Mouse (Mus musculus): ENCODE data around the gene Adap1. TPM values are rescaled to one million over a fixed set of nuclear protein-coding genes. Genes with fewer than 3 reads are reported as not detected.

Adap1 gene
- total RNA-seq, 2 experiments from 2014 or later, result 295 to 315 TPM

GRCm38 (mm10) chr5:139291811-139292560, 33.4 kb downstream of the Adap1 start:
- intact Hi-C loops (cut with DNase I), result no loop called here
- DNase-seq (ENCODE audit: low spot score in 2 of 2), result no peak

GRCm38 (mm10) chr5:139290467-139291259, 34.8 kb downstream of the Adap1 start:
- DNase-seq (ENCODE audit: low spot score in 2 of 2), result no peak
- intact Hi-C loops (cut with DNase I), result no loop called here

- intact Hi-C loops (cut with DNase I), result no loop called here
- no peak for DNase-seq (ENCODE audit: low spot score in 2 of 2)
Observed at GRCm38 (mm10) chr5:139288591-139288990, 36.8 kb downstream of the Adap1 start.

GRCm38 (mm10) chr5:139287787-139288186, 37.6 kb downstream of the Adap1 start:
- intact Hi-C loops (cut with DNase I), result no loop called here
- no peak for DNase-seq (ENCODE audit: low spot score in 2 of 2)

GRCm38 (mm10) chr5:139287099-139287498, 38.3 kb downstream of the Adap1 start:
- intact Hi-C loops (cut with DNase I), result no loop called here

GRCm38 (mm10) chr5:139286142-139286941, 39.1 kb downstream of the Adap1 start:
- intact Hi-C loops (cut with DNase I), result no loop called here
- no peak for DNase-seq (ENCODE audit: low spot score in 2 of 2)

More at GRCm38 (mm10) chr5:139287099-139287498, 38.3 kb downstream of the Adap1 start:
- no peak for DNase-seq (ENCODE audit: low spot score in 2 of 2)

- no peak for DNase-seq (ENCODE audit: low spot score in 2 of 2)
- intact Hi-C loops (cut with DNase I), result no loop called here
Observed at GRCm38 (mm10) chr5:139285383-139286067, 39.9 kb downstream of the Adap1 start.

- DNase-seq (ENCODE audit: low spot score in 2 of 2), result no peak
- intact Hi-C loops (cut with DNase I), result no loop called here
Observed at GRCm38 (mm10) chr5:139283460-139284180, 41.8 kb downstream of the Adap1 start.

- peak; percentile 84 to 86 for DNase-seq (ENCODE audit: low spot score in 2 of 2)
- intact Hi-C loops (cut with DNase I), result loop anchor here (1.0 kb wide), 1 partner anchor 43 kb away; the partner anchor contains the start of gene Adap1
Observed at GRCm38 (mm10) chr5:139282191-139282590, 43.2 kb downstream of the Adap1 start.

GRCm38 (mm10) chr5:139281373-139282112, 43.9 kb downstream of the Adap1 start:
- intact Hi-C loops (cut with DNase I), result loop anchor here (1.0 kb wide), 1 partner anchor 44 kb away; the partner anchor contains the start of gene Adap1

GRCm38 (mm10) chr5:139277287-139277686, 48.1 kb downstream of the Adap1 start:
- peak; percentile 62 to 88 for DNase-seq (ENCODE audit: low spot score in 2 of 2)
- intact Hi-C loops (cut with DNase I), result no loop called here

More at GRCm38 (mm10) chr5:139281373-139282112, 43.9 kb downstream of the Adap1 start:
- DNase-seq (ENCODE audit: low spot score in 2 of 2), result no peak

GRCm38 (mm10) chr5:139271994-139272554, 53.3 kb downstream of the Adap1 start:
- DNase-seq (ENCODE audit: low spot score in 2 of 2), result no peak
- intact Hi-C loops (cut with DNase I), result no loop called here

- DNase-seq (ENCODE audit: low spot score in 2 of 2), result no peak
- intact Hi-C loops (cut with DNase I), result no loop called here
Observed at GRCm38 (mm10) chr5:139270806-139271521, 54.5 kb downstream of the Adap1 start.

- no peak for DNase-seq (ENCODE audit: low spot score in 2 of 2)
- intact Hi-C loops (cut with DNase I), result no loop called here
Observed at GRCm38 (mm10) chr5:139267661-139268060, 57.8 kb downstream of the Adap1 start.

- no peak for DNase-seq (ENCODE audit: low spot score in 2 of 2)
- intact Hi-C loops (cut with DNase I), result no loop called here
Observed at GRCm38 (mm10) chr5:139261403-139261802, 64.0 kb downstream of the Adap1 start.

GRCm38 (mm10) chr5:139259853-139260252, 65.6 kb downstream of the Adap1 start:
- intact Hi-C loops (cut with DNase I), result no loop called here
- DNase-seq (ENCODE audit: low spot score in 2 of 2), result no peak
